Mouse (Mus musculus) embryo, embryonic 10.5 days (tissue): ENCODE results near the gene Nrxn3.
A peak's percentile ranks its signal among the peaks of the same experiment; 100 is the strongest.

Experiments
- DNase-seq: peaks from one replicate; pipeline ENCODE4 v3.0.0-alpha.2; 2015; ENCODE audit warnings: low spot score

Nrxn3 gene

GRCm38 (mm10) chr12:88722691-88723070 is at the start of gene Nrxn3:
Gene Nrxn3 (plus strand): TSS chr12:88722876.
- peak; percentile 85 for DNase-seq

- DNase-seq: no peak
Observed at GRCm38 (mm10) chr12:88704159-88704846, 18.4 kb upstream of the Nrxn3 start.

GRCm38 (mm10) chr12:88705959-88706358 is 16.7 kb upstream of the Nrxn3 start:
- DNase-seq: no peak

- DNase-seq: no peak
Observed at GRCm38 (mm10) chr12:88707786-88708185, 14.9 kb upstream of the Nrxn3 start.

- peak; percentile 90 for DNase-seq
Observed at GRCm38 (mm10) chr12:88709223-88709622, 13.5 kb upstream of the Nrxn3 start.

- no peak for DNase-seq
Observed at GRCm38 (mm10) chr12:88713456-88713855, 9.2 kb upstream of the Nrxn3 start.

- no peak for DNase-seq
Observed at GRCm38 (mm10) chr12:88722031-88722690, 515 bp upstream of the Nrxn3 start.

GRCm38 (mm10) chr12:88726316-88726715 is 3.6 kb downstream of the Nrxn3 start:
- no peak for DNase-seq

- no peak for DNase-seq
Observed at GRCm38 (mm10) chr12:88726755-88727154, 4.1 kb downstream of the Nrxn3 start.

GRCm38 (mm10) chr12:88730720-88731119 is 8.0 kb downstream of the Nrxn3 start:
- DNase-seq: peak; percentile 27

- no peak for DNase-seq
Observed at GRCm38 (mm10) chr12:88735045-88735444, 12.4 kb downstream of the Nrxn3 start.

GRCm38 (mm10) chr12:88737081-88737480 is 14.4 kb downstream of the Nrxn3 start:
- no peak for DNase-seq

GRCm38 (mm10) chr12:88738616-88739015 is 15.9 kb downstream of the Nrxn3 start:
- no peak for DNase-seq

GRCm38 (mm10) chr12:88746788-88747187 is 24.1 kb downstream of the Nrxn3 start:
- no peak for DNase-seq

- no peak for DNase-seq
Observed at GRCm38 (mm10) chr12:88764791-88765190, 42.1 kb downstream of the Nrxn3 start.

GRCm38 (mm10) chr12:88774666-88775065 is 52.0 kb downstream of the Nrxn3 start:
- DNase-seq: no peak

- no peak for DNase-seq
Observed at GRCm38 (mm10) chr12:88778036-88778435, 55.4 kb downstream of the Nrxn3 start.

- DNase-seq: peak; percentile 23
Observed at GRCm38 (mm10) chr12:88784199-88785147, 61.8 kb downstream of the Nrxn3 start.

- no peak for DNase-seq
Observed at GRCm38 (mm10) chr12:88793314-88793713, 70.6 kb downstream of the Nrxn3 start.

- peak; percentile 64 for DNase-seq
Observed at GRCm38 (mm10) chr12:88800990-88801655, 78.4 kb downstream of the Nrxn3 start.

GRCm38 (mm10) chr12:88801656-88802007 is 79.0 kb downstream of the Nrxn3 start:
- DNase-seq: no peak

GRCm38 (mm10) chr12:88808947-88809346 is 86.3 kb downstream of the Nrxn3 start:
- DNase-seq: no peak
